Mouse (Mus musculus) forebrain, embryonic 13.5 days (tissue): ENCODE results near the gene Atp10b. TPM values are rescaled to one million over a fixed set of nuclear protein-coding genes. Genes with fewer than 3 reads are reported as not detected.

Experiments
- ATAC-seq: fragments of 200-750 bp; cut with Nextera tagmentation; 2 replicates; pipeline ENCODE4 v1.8.0; 2017
- H3K27ac ChIP-seq: fragments of 300-500 bp; sonication (generic); 2 replicates; pipeline ENCODE4 v1.5.1; 2015; ENCODE audit warnings: inconsistent platforms, mild to moderate bottlenecking, moderate library complexity
- H3K27me3 ChIP-seq: fragments of 300-500 bp; sonication (generic); 2 replicates; pipeline ENCODE4 v1.6.1; 2015; ENCODE audit warnings: mild to moderate bottlenecking, inconsistent platforms
- H3K36me3 ChIP-seq: fragments of 300-500 bp; sonication (generic); 2 replicates; pipeline ENCODE4 v1.6.1; 2015; ENCODE audit warnings: mild to moderate bottlenecking, inconsistent platforms; ENCODE audit not compliant: poor library complexity, severe bottlenecking
- H3K4me1 ChIP-seq: fragments of 300-500 bp; sonication (generic); 2 replicates; pipeline ENCODE4 v1.6.1; 2015; ENCODE audit warnings: inconsistent platforms
- H3K4me2 ChIP-seq: fragments of 300-500 bp; sonication (generic); 2 replicates; pipeline ENCODE4 v1.6.1; 2015; ENCODE audit warnings: inconsistent platforms, mild to moderate bottlenecking, moderate library complexity
- H3K4me3 ChIP-seq: fragments of 300-500 bp; sonication (generic); 2 replicates; pipeline ENCODE4 v1.5.1; 2015; ENCODE audit warnings: mild to moderate bottlenecking, inconsistent platforms
- H3K9ac ChIP-seq: fragments of 300-500 bp; sonication (generic); 2 replicates; pipeline ENCODE4 v1.6.1; 2015; ENCODE audit warnings: mild to moderate bottlenecking, inconsistent platforms
- H3K9me3 ChIP-seq: fragments of 300-500 bp; sonication (generic); replicated peaks from 2 replicates; pipeline ENCODE4 v1.6.1; 2016; ENCODE audit warnings: inconsistent platforms
- WGBS: fragments of 180-500 bp; shearing (Covaris S2); methylation state at CpG from one replicate; pipeline ENCODE4 v1.1.7; 2015; 5-methylcytosine and 5-hydroxymethylcytosine counted together
- polyA plus RNA-seq: library from polyadenylated mRNA; unstranded; fragments of >200 nt; fragmentation: Nextera tagmentation; extraction: Ambion mirVana; gene quantifications from 2 replicates; pipeline ENCODE4 v1.2.1, GENCODE M21; 2015

Atp10b gene
- polyA plus RNA-seq, 1 experiment from 2014 or later, result 0.13 TPM

GRCm38 (mm10) chr11:43160188-43160942 lies 10.7 kb downstream of the Atp10b start:
- WGBS, result 76% methylated on average over 9 of the region's 9 CpGs
- H3K9ac ChIP-seq, result no peak overlapping the region

GRCm38 (mm10) chr11:43170601-43171000 lies 20.9 kb downstream of the Atp10b start:
- WGBS, result 75% methylated on average over 2 of the region's 2 CpGs
- H3K36me3 ChIP-seq, result no peaks in the 10 kb centered on the region
- H3K4me2 ChIP-seq, result no peak overlapping the region
- no peaks in the 10 kb centered on the region for H3K27me3 ChIP-seq
- H3K9ac ChIP-seq, result no peak overlapping the region
- ATAC-seq, result no peak
- H3K27ac ChIP-seq, result no peak overlapping the region
- no peaks in the 10 kb centered on the region for H3K4me1 ChIP-seq
- no peaks in the 10 kb centered on the region for H3K9me3 ChIP-seq
- no peak overlapping the region for H3K4me3 ChIP-seq

More at GRCm38 (mm10) chr11:43160188-43160942, 10.7 kb downstream of the Atp10b start:
- Histone ChIP-seq H3K4me1 (no peaks in the 10 kb centered on the region; the same call in 1 of the 2 replicates), H3K4me2 (no peak overlapping the region), H3K36me3 (no peaks in the 10 kb centered on the region), H3K4me3 (no peak overlapping the region), H3K27ac (no peak overlapping the region), H3K9me3 (no peaks in the 10 kb centered on the region), H3K27me3 (no peaks in the 10 kb centered on the region)
- ATAC-seq, result no peak

GRCm38 (mm10) chr11:43174359-43175116 lies 24.9 kb downstream of the Atp10b start:
- no peaks in the 10 kb centered on the region for H3K36me3 ChIP-seq
- no peaks in the 10 kb centered on the region for H3K27me3 ChIP-seq
- 86% methylated on average over 6 of the region's 6 CpGs for WGBS
- H3K4me2 ChIP-seq, result no peak overlapping the region
- H3K4me1 ChIP-seq, result no peaks in the 10 kb centered on the region
- H3K9me3 ChIP-seq, result no peaks in the 10 kb centered on the region
- no peak overlapping the region for H3K9ac ChIP-seq
- no peak for ATAC-seq
- H3K4me3 ChIP-seq, result no peak overlapping the region
- no peak overlapping the region for H3K27ac ChIP-seq

- Histone ChIP-seq H3K27me3 (no peaks in the 10 kb centered on the region), H3K27ac (no peak overlapping the region), H3K4me1 (no peaks in the 10 kb centered on the region), H3K4me3 (no peak overlapping the region), H3K4me2 (no peak overlapping the region), H3K9me3 (no peaks in the 10 kb centered on the region), H3K36me3 (no peaks in the 10 kb centered on the region), H3K9ac (no peak overlapping the region)
- WGBS, result 87% methylated on average over 2 of the region's 2 CpGs
- no peak for ATAC-seq
These were observed 32.7 kb downstream of the Atp10b start for GRCm38 (mm10) chr11:43182401-43182800.

GRCm38 (mm10) chr11:43182816-43183215 lies 33.1 kb downstream of the Atp10b start:
- H3K4me2 ChIP-seq, result no peak overlapping the region
- H3K4me1 ChIP-seq, result no peaks in the 10 kb centered on the region
- H3K9me3 ChIP-seq, result no peaks in the 10 kb centered on the region
- H3K27me3 ChIP-seq, result no peaks in the 10 kb centered on the region
- ATAC-seq, result no peak
- H3K4me3 ChIP-seq, result no peak overlapping the region
- 87% methylated on average over 1 of the region's 1 CpGs for WGBS
- H3K27ac ChIP-seq, result no peak overlapping the region
- H3K36me3 ChIP-seq, result no peaks in the 10 kb centered on the region
- H3K9ac ChIP-seq, result no peak overlapping the region

GRCm38 (mm10) chr11:43183457-43183856 lies 33.8 kb downstream of the Atp10b start:
- H3K4me3 ChIP-seq, result no peak overlapping the region
- no peak for ATAC-seq
- no peak overlapping the region for H3K27ac ChIP-seq
- no peaks in the 10 kb centered on the region for H3K9me3 ChIP-seq
- no peaks in the 10 kb centered on the region for H3K4me1 ChIP-seq
- no peaks in the 10 kb centered on the region for H3K27me3 ChIP-seq
- WGBS, result 90% methylated on average over 4 of the region's 4 CpGs
- H3K4me2 ChIP-seq, result no peak overlapping the region
- no peaks in the 10 kb centered on the region for H3K36me3 ChIP-seq
- no peak overlapping the region for H3K9ac ChIP-seq

GRCm38 (mm10) chr11:43186291-43186690 lies 36.6 kb downstream of the Atp10b start:
- H3K4me3 ChIP-seq, result no peak overlapping the region
- 70% methylated on average over 6 of the region's 6 CpGs for WGBS
- no peaks in the 10 kb centered on the region for H3K9me3 ChIP-seq
- H3K4me1 ChIP-seq, result no peaks in the 10 kb centered on the region
- H3K36me3 ChIP-seq, result no peaks in the 10 kb centered on the region
- no peak overlapping the region for H3K27ac ChIP-seq
- no peak for ATAC-seq
- no peaks in the 10 kb centered on the region for H3K27me3 ChIP-seq
- H3K9ac ChIP-seq, result no peak overlapping the region
- H3K4me2 ChIP-seq, result no peak overlapping the region

DNA sequence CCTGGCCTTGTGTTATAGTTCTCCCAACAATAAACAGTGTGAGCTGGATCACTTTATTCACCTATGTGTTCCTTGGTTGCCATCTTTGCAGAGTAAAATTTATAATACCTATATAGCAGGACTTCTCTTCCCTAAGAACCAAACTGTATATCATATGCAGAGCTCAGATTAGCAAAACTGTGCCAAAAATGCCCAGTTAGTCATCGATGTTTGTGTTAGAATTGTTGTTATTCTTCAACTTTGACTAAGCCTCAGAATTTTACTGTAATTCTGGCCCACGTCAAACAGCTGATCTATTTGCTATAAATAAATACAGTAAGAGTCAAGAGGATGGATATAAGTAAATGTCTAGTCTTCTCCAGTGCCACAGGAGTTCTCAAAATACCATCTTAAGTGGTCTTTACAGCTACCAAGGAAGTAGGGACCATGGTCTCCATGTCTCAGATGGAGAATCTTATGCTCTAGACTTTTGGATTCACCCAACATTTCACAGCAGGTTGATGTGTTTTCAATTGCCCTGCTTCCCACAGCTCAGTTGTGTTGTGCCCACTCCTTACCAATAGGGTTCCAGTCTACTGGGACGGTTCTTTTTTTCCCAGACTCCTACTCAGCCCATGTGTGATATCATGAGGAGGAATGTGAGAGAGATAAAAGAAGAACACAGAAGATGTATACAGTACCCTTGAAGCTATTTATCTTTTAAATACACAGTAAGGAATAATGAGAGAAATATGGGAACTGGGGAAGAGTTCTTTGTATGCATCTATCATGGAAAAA lies 40.3 kb downstream of the Atp10b start:
- H3K27me3 ChIP-seq, result no peaks in the 10 kb centered on the region
- no peak overlapping the region for H3K4me2 ChIP-seq
- H3K27ac ChIP-seq, result no peak overlapping the region
- H3K36me3 ChIP-seq, result no peaks in the 10 kb centered on the region
- no peaks in the 10 kb centered on the region for H3K4me1 ChIP-seq
- H3K9me3 ChIP-seq, result no peaks in the 10 kb centered on the region
- no peak overlapping the region for H3K9ac ChIP-seq
- WGBS, result 89% methylated on average over 3 of the region's 3 CpGs
- no peak for ATAC-seq
- H3K4me3 ChIP-seq, result no peak overlapping the region

- H3K27ac ChIP-seq, result no peak overlapping the region
- no peaks in the 10 kb centered on the region for H3K9me3 ChIP-seq
- H3K4me2 ChIP-seq, result no peak overlapping the region
- ATAC-seq, result no peak
- no peak overlapping the region for H3K4me3 ChIP-seq
- peaks cover 20% of the 10 kb centered on the region; the same call in 1 of the 2 replicates for H3K27me3 ChIP-seq
- H3K36me3 ChIP-seq, result no peaks in the 10 kb centered on the region
- WGBS, result 91% methylated on average over 2 of the region's 2 CpGs
- no peak overlapping the region for H3K9ac ChIP-seq
- 0 out of 2 replicates have a peak, but pooled peaks cover 6% of the 10 kb centered on the region for H3K4me1 ChIP-seq
These were observed 49.1 kb downstream of the Atp10b start for GRCm38 (mm10) chr11:43198811-43199210.

DNA sequence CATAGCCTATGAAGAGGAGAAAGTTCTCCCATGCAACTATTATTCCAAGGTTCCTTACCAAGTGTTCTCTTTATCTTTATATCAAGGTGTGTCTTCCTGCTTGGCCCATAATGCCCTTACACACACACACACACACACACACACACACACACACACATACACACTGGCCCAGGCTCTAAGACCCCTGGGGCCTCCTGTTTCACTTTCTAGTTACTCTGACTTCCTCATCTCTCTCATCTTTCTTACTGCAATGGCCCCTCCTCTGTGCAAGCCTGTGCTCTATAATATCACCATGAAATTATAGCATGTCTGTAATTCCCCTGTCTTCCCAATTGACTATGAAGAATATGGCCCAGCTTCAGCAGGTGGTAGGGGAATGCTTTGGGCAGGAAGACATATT lies 49.7 kb downstream of the Atp10b start:
- Histone ChIP-seq H3K27me3 (peaks cover 21% of the 10 kb centered on the region; the same call in 1 of the 2 replicates), H3K27ac (no peak overlapping the region), H3K4me2 (no peak overlapping the region), H3K4me1 (0 out of 2 replicates have a peak, but pooled peaks cover 6% of the 10 kb centered on the region), H3K9ac (no peak overlapping the region), H3K36me3 (no peaks in the 10 kb centered on the region), H3K9me3 (no peaks in the 10 kb centered on the region), H3K4me3 (no peak overlapping the region)
- no peak for ATAC-seq

GRCm38 (mm10) chr11:43200089-43200488 lies 50.4 kb downstream of the Atp10b start:
- H3K36me3 ChIP-seq, result no peaks in the 10 kb centered on the region
- H3K27ac ChIP-seq, result no peak overlapping the region
- 86% methylated on average over 2 of the region's 2 CpGs for whole genome bisulfite sequencing
- H3K9me3 ChIP-seq, result no peaks in the 10 kb centered on the region
- H3K9ac ChIP-seq, result no peak overlapping the region
- 0 out of 2 replicates have a peak, but pooled peaks cover 6% of the 10 kb centered on the region for H3K4me1 ChIP-seq
- no peak for ATAC-seq
- peaks cover 22% of the 10 kb centered on the region; the same call in 1 of the 2 replicates for H3K27me3 ChIP-seq
- H3K4me2 ChIP-seq, result no peak overlapping the region
- H3K4me3 ChIP-seq, result no peak overlapping the region

- Histone ChIP-seq H3K27me3 (peaks cover 37% of the 10 kb centered on the region), H3K27ac (no peak overlapping the region), H3K4me2 (no peak overlapping the region), H3K9me3 (no peaks in the 10 kb centered on the region), H3K4me3 (no peak overlapping the region), H3K9ac (no peak overlapping the region), H3K4me1 (0 out of 2 replicates have a peak, but pooled peaks cover 6% of the 10 kb centered on the region), H3K36me3 (no peaks in the 10 kb centered on the region)
- peak; percentile 74 for ATAC-seq
- WGBS, result 35% methylated on average over 3 of the region's 3 CpGs
These were observed 53.9 kb downstream of the Atp10b start for GRCm38 (mm10) chr11:43203580-43203979.
